In genomic region chr1:162531584-162531983, GRCm38 (mm10) we compare ENCODE assay signal across 14 mouse cellular contexts. TPM values are rescaled to one million over a fixed set of nuclear protein-coding genes. Genes with fewer than 3 reads are reported as not detected.
DNase-seq lines count a peak whose midpoint lies in the region; ATAC-seq and TF ChIP-seq lines count a peak whose summit lies in the region.
"Had no signal": no experiment of that assay in that cellular context is flagged by ENCODE, and none has a peak within 500 bp of the region (broad histone marks: within the 10 kb centered on the region; RNA-seq: fewer than 3 reads in every experiment).

No protein-coding gene starts in this region.

- TF ChIP-seq CTCF in heart, postnatal 0 days (IDR thresholded peaks at IDR 0.05; ENCODE audit: low read depth) = peak; percentile 35; the same call in 1 of the 2 replicates
- peak; percentile 63 for TF ChIP-seq CTCF in lung, embryonic 14.5 days (IDR thresholded peaks at IDR 0.05; ENCODE audit: low read depth)
- no peak; the same call in 1 of the 2 replicates for TF ChIP-seq CTCF in lung, adult 2 months (IDR thresholded peaks at IDR 0.05; ENCODE audit: insufficient read depth, low read length)
- TF ChIP-seq CTCF in E14TG2a.4 (conservative IDR thresholded peaks at IDR 0.05; ENCODE audit: low read length) = peak; percentile 51

- H3K4me1 ChIP-seq in heart, postnatal 0 days (ENCODE audit: control insufficient read depth, insufficient read depth) = no peaks in the 10 kb centered on the region
- H3K4me1 ChIP-seq in lung, embryonic 14.5 days (ENCODE audit: insufficient read depth) = no peaks in the 10 kb centered on the region
- H3K4me1 ChIP-seq in lung, adult 2 months (ENCODE audit: control insufficient read depth, insufficient read depth, low read length) = no peaks in the 10 kb centered on the region
- H3K4me1 ChIP-seq in E14TG2a.4 (replicated peaks; ENCODE audit: low read depth, low read length) = no peaks in the 10 kb centered on the region
- H3K4me1 ChIP-seq: hindbrain, embryonic 12.5 days; limb, embryonic 15.5 days had no signal

- no peak overlapping the region for H3K4me3 ChIP-seq in heart, postnatal 0 days (ENCODE audit: low read depth, low read length)
- H3K4me3 ChIP-seq in lung, embryonic 14.5 days (ENCODE audit: low read depth, low read length) = no peak overlapping the region
- no peak overlapping the region for H3K4me3 ChIP-seq in lung, adult 2 months (replicated peaks; ENCODE audit: extremely low read depth, low read depth, low read length)
- H3K4me3 ChIP-seq in E14TG2a.4 (replicated peaks; ENCODE audit: low read length) = no peak overlapping the region
- H3K4me3 ChIP-seq: erythroblast, embryonic 14.5 days; hindbrain, embryonic 12.5 days; limb, embryonic 15.5 days had no signal

- no peak for TF ChIP-seq EP300 in heart, postnatal 0 days (IDR thresholded peaks at IDR 0.05; ENCODE audit: low read depth)

- ATAC-seq in heart, postnatal 0 days (ENCODE audit: insufficient read depth, low read depth) = no peak
- no peak for ATAC-seq in lung, embryonic 14.5 days (ENCODE audit: insufficient read depth)
- ATAC-seq in megakaryocyte progenitor cell, adult 5-6 weeks (replicated peaks; ENCODE audit: poor library complexity) = peak; percentile 52; the same call in 1 of the 2 replicates
- no peak for ATAC-seq in inflammation-experienced regulatory T-cells, adult 6 months

- WGBS in heart, postnatal 0 days = 78% methylated on average over 4 of the region's 4 CpGs
- 65% methylated on average over 4 of the region's 4 CpGs for WGBS in lung, embryonic 14.5 days
- WGBS in lung, adult 2 months = 68% methylated on average over 4 of the region's 4 CpGs

- no peaks in the 10 kb centered on the region for H3K27me3 ChIP-seq in heart, postnatal 0 days (ENCODE audit: control insufficient read depth, insufficient read depth, low read length)
- H3K27me3 ChIP-seq in lung, embryonic 14.5 days (ENCODE audit: insufficient read depth, low read length) = no peaks in the 10 kb centered on the region
- H3K27me3 ChIP-seq in E14TG2a.4 (ENCODE audit: insufficient read depth, low read length) = no peaks in the 10 kb centered on the region
- H3K27me3 ChIP-seq: limb, embryonic 15.5 days had no signal

- no peak for TF ChIP-seq POLR2A in lung, adult 2 months (IDR thresholded peaks at IDR 0.05; ENCODE audit: borderline replicate concordance, extremely low read depth, low read depth, low read length)

- no peak overlapping the region for H3K9ac ChIP-seq in heart, postnatal 0 days (replicated peaks; ENCODE audit: low read depth, low read length)
- H3K9ac ChIP-seq in lung, embryonic 14.5 days = no peak overlapping the region
- H3K9ac ChIP-seq: hindbrain, embryonic 12.5 days; limb, embryonic 15.5 days had no signal

- H3K36me3 ChIP-seq in heart, postnatal 0 days (replicated peaks; ENCODE audit: control insufficient read depth, insufficient read depth, low read length) = peaks cover 36% of the 10 kb centered on the region
- peaks cover 45% of the 10 kb centered on the region for H3K36me3 ChIP-seq in lung, embryonic 14.5 days (ENCODE audit: insufficient read depth)
- H3K36me3 ChIP-seq in E14TG2a.4 (ENCODE audit: insufficient read depth, low read length) = peaks cover 39% of the 10 kb centered on the region

- no peaks in the 10 kb centered on the region for H3K9me3 ChIP-seq in heart, postnatal 0 days (replicated peaks; ENCODE audit: control insufficient read depth, low read length)
- no peaks in the 10 kb centered on the region for H3K9me3 ChIP-seq in lung, embryonic 14.5 days (ENCODE audit: low read depth, low read length)
- peaks cover 6% of the 10 kb centered on the region; the same call in 1 of the 2 replicates for H3K9me3 ChIP-seq in E14TG2a.4 (ENCODE audit: low read length)
- H3K9me3 ChIP-seq: limb, embryonic 15.5 days had no signal

- H3K27ac ChIP-seq in heart, postnatal 0 days (ENCODE audit: low read depth) = no peak overlapping the region
- no peak overlapping the region for H3K27ac ChIP-seq in lung, embryonic 14.5 days (ENCODE audit: low read depth)
- H3K27ac ChIP-seq: hindbrain, embryonic 12.5 days; limb, embryonic 15.5 days; macrophage had no signal

- no peak for DNase-seq in heart, postnatal 0 days (ENCODE audit: low spot score)
- DNase-seq in heart, adult 18-20 months = no peak
- DNase-seq in lung, embryonic 14.5 days = no peak
- no peak for DNase-seq in lung, adult 2 months
- DNase-seq: cerebellum, adult 8-10 months; kidney, postnatal 10 days had no signal

- no peak overlapping the region for H3K4me2 ChIP-seq in heart, postnatal 0 days (ENCODE audit: low read depth, low read length)
- H3K4me2 ChIP-seq in lung, embryonic 14.5 days = no peak overlapping the region
- H3K4me2 ChIP-seq: heart, embryonic 11.5 days; hindbrain, embryonic 12.5 days; limb, embryonic 15.5 days had no signal

RNA-seq across cellular contexts. Expression of gene Mettl13, which starts 16.8 kb away (rescaled TPM):
- 10.0 and 12.4 TPM in 2 replicates for total RNA-seq in heart, postnatal 0 days (2014; rRNA removed; ENCODE audit: low replicate concordance)
- polyA plus RNA-seq in heart, postnatal 0 days (2015; fragmentation: Nextera tagmentation; extraction: Ambion mirVana) = 6.3 and 7.0 TPM in 2 replicates
- total RNA-seq in heart, adult 18-20 months (2021) = 1 to 10 TPM; 4.6 to 4.9 TPM
- polyA plus RNA-seq in lung, embryonic 14.5 days (2014; fragmentation: Nextera tagmentation; extraction: Ambion mirVana) = 19.8 and 20.9 TPM in 2 replicates
- polyA plus RNA-seq in lung, adult 2 months (2012; rRNA removed) = 3.9 and 6.2 TPM in 2 replicates
- 7.9 and 8.8 TPM in 2 replicates for total RNA-seq in megakaryocyte progenitor cell, adult 5-6 weeks (2015)
- 16.0 and 22.9 TPM in 2 replicates for total RNA-seq in megakaryocyte progenitor cell, adult 5-6 weeks (2017)
- polyA plus RNA-seq in inflammation-experienced regulatory T-cells, adult 6 months (2017; shearing (Covaris generic)) = 1 to 10 TPM; 5.6 to 9.6 (median 8.8) TPM

RNA-seq across cellular contexts. Expression of gene Vamp4, which starts 38.7 kb away (rescaled TPM):
- 4.1 and 8.3 TPM in 2 replicates for total RNA-seq in heart, postnatal 0 days (2014; rRNA removed; ENCODE audit: low replicate concordance)
- 26.4 and 32.2 TPM in 2 replicates for polyA plus RNA-seq in heart, postnatal 0 days (2015; fragmentation: Nextera tagmentation; extraction: Ambion mirVana)
- total RNA-seq in heart, adult 18-20 months (2021) = 10 to 100 TPM; 19.4 to 24.3 TPM
- polyA plus RNA-seq in lung, embryonic 14.5 days (2014; fragmentation: Nextera tagmentation; extraction: Ambion mirVana) = 48.3 and 48.4 TPM in 2 replicates
- 10.8 and 13.7 TPM in 2 replicates for polyA plus RNA-seq in lung, adult 2 months (2012; rRNA removed)
- 39.8 and 41.7 TPM in 2 replicates for total RNA-seq in megakaryocyte progenitor cell, adult 5-6 weeks (2015)
- 21.7 and 25.9 TPM in 2 replicates for total RNA-seq in megakaryocyte progenitor cell, adult 5-6 weeks (2017)
- polyA plus RNA-seq in inflammation-experienced regulatory T-cells, adult 6 months (2017; shearing (Covaris generic)) = 100 to 1,000 TPM in 2 of 3 experiments, 10 to 100 TPM in 1; 93.6 to 112 (median 104) TPM

RNA-seq across cellular contexts. Expression of gene Dnm3, which starts 53.8 kb away (rescaled TPM):
- total RNA-seq in heart, postnatal 0 days (2014; rRNA removed; ENCODE audit: low replicate concordance) = 2.4 and 3.0 TPM in 2 replicates
- 1.9 and 2.3 TPM in 2 replicates for polyA plus RNA-seq in heart, postnatal 0 days (2015; fragmentation: Nextera tagmentation; extraction: Ambion mirVana)
- 1 to 10 TPM; 4.7 to 6.1 TPM for total RNA-seq in heart, adult 18-20 months (2021)
- polyA plus RNA-seq in lung, embryonic 14.5 days (2014; fragmentation: Nextera tagmentation; extraction: Ambion mirVana) = 2.6 and 2.8 TPM in 2 replicates
- 4.7 and 6.8 TPM in 2 replicates for polyA plus RNA-seq in lung, adult 2 months (2012; rRNA removed)
- total RNA-seq in megakaryocyte progenitor cell, adult 5-6 weeks (2015) = 0.20 TPM in 1 of 2 replicates, not detected in the other
- total RNA-seq in megakaryocyte progenitor cell, adult 5-6 weeks (2017) = not detected in 2 replicates
- 1 to 10 TPM in 2 of 3 experiments, under 1 TPM in 1; 0.92 to 1.1 (median 1.1) TPM for polyA plus RNA-seq in inflammation-experienced regulatory T-cells, adult 6 months (2017; shearing (Covaris generic))
- polyA plus RNA-seq: macrophage had no signal
